Mouse (Mus musculus): ENCODE data around the gene Hdgfl2. TPM values are rescaled to one million over a fixed set of nuclear protein-coding genes. Genes with fewer than 3 reads are reported as not detected.

The Hdgfl2 gene
- total and polyA plus RNA-seq, 3 experiments = 35.3 to 93.6 (median 68.9) TPM

DNA sequence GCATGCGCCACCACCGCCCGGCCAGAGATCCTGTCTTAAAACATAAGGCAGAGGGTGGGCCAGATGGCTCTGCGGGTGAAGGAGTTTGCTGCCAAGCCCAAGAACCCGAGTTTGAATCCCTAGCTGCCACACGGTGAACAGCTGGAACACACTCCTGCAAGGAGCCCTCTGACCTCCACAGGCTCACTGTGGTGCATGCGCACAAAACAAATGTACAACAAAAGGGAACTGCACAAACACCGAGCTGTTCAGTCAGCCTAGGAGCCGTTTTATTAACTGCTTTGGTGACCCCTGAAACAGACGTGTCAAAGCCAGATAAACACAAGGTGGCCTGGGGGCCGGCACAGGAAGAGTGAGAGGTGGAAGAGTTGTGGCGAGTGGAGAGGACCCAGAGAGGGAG lies 40.0 kb downstream of the Hdgfl2 start:
- Histone ChIP-seq H3K36me3 (replicated peaks in 1 of 2; ENCODE audit: control insufficient read depth in 1 of 2, insufficient read depth in 1 of 2, low read length in 1 of 2) (peaks cover 0 to 10% of the 10 kb centered on the region in 2 experiments), H3K4me1 (ENCODE audit: control insufficient read depth in 1 of 2, insufficient read depth in 2 of 2) (0 out of 4 replicates have a peak, but pooled peaks cover 0 to 2% of the 10 kb centered on the region in 2 experiments), H3K9me3 (replicated peaks; ENCODE audit: low read length) (peaks cover 20% of the 10 kb centered on the region), H3K79me2 (replicated peaks; ENCODE audit: control insufficient read depth, extremely low read depth, insufficient read depth, poor library complexity, severe bottlenecking) (no peaks in the 10 kb centered on the region), H3K4me3 (replicated peaks in 1 of 3; ENCODE audit: low read depth in 2 of 3, low read length in 2 of 3, poor library complexity in 1 of 3) (no peak overlapping the region), H3K4me2 (ENCODE audit: insufficient read depth, low read depth, poor library complexity, severe bottlenecking) (no peak overlapping the region), H3K27ac (ENCODE audit: insufficient read depth, low read depth) (no peak overlapping the region), H3K27me3 (replicated peaks) (peaks cover 24% of the 10 kb centered on the region), H3K9ac (ENCODE audit: insufficient read depth, low read depth) (no peak overlapping the region)
- no peak for TF ChIP-seq SIN3A (IDR thresholded peaks at IDR 0.05; ENCODE audit: low read length)
- TF ChIP-seq CHD1 (IDR thresholded peaks at IDR 0.05; ENCODE audit: low read depth, low read length) = no peak
- TF ChIP-seq POLR2A (IDR thresholded peaks at IDR 0.05; ENCODE audit: low read depth, low read length) = no peak
- TF ChIP-seq EP300 (IDR thresholded peaks at IDR 0.05; ENCODE audit: low read length) = no peak
- no peak for TF ChIP-seq USF2 (conservative IDR thresholded peaks at IDR 0.05; ENCODE audit: low read depth, low read length)
- no peak for TF ChIP-seq MAX (IDR thresholded peaks at IDR 0.05; ENCODE audit: low read length)
- TF ChIP-seq ELF1 (IDR thresholded peaks at IDR 0.05; ENCODE audit: low read depth, low read length) = no peak
- TF ChIP-seq CTCF (conservative IDR thresholded peaks at IDR 0.05 in 1 of 2, IDR thresholded peaks at IDR 0.05 in 1 of 2; ENCODE audit: low read depth in 2 of 2, low read length in 2 of 2) = no peak
- TF ChIP-seq MAZ (IDR thresholded peaks at IDR 0.05; ENCODE audit: low read depth, low read length) = no peak
- no peak for TF ChIP-seq ZNF384 (IDR thresholded peaks at IDR 0.05; ENCODE audit: low read depth, low read length)
- no peak for TF ChIP-seq PAX5 (IDR thresholded peaks at IDR 0.05; ENCODE audit: low read length)
- no peak for TF ChIP-seq IRF4 (IDR thresholded peaks at IDR 0.05; ENCODE audit: low read depth, low read length)
- no peak for TF ChIP-seq USF1 (IDR thresholded peaks at IDR 0.05; ENCODE audit: low read depth, low read length)
- TF ChIP-seq BHLHE40 (IDR thresholded peaks at IDR 0.05; ENCODE audit: low read depth, low read length) = no peak
- no peak for TF ChIP-seq JUND (conservative IDR thresholded peaks at IDR 0.05; ENCODE audit: low read depth, low read length)
- DNase-seq (ENCODE audit: extremely low read depth) = no peak
- in situ Hi-C loops (cut with MboI; ENCODE audit: low pct_ligation_motif_present, low pct_unique_long_range_greater_than_20kb, low sequenced_read_pairs) = loop anchor here (5.0 kb wide), 1 partner anchor 37 kb away; no protein-coding TSS in a partner anchor
- dilution Hi-C loops (cut with MboI; ENCODE audit: extremely low pct_ligation_motif_present, extremely low pct_unique_long_range_greater_than_20kb, low sequenced_read_pairs) = no loop called here

- DNase-seq (ENCODE audit: extremely low read depth) = no peak
These were observed 40.8 kb downstream of the Hdgfl2 start for GRCm38 (mm10) chr17:56119981-56120880.

More at GRCm38 (mm10) chr17:56119981-56120880, 40.8 kb downstream of the Hdgfl2 start:
- in situ Hi-C loops (cut with MboI; ENCODE audit: low pct_ligation_motif_present, low pct_unique_long_range_greater_than_20kb, low sequenced_read_pairs) = loop anchor here (5.0 kb wide), 1 partner anchor 38 kb away; no protein-coding TSS in a partner anchor
- H3K4me2 ChIP-seq (ENCODE audit: insufficient read depth, low read depth, poor library complexity, severe bottlenecking) = no peak overlapping the region
- peaks cover 20% of the 10 kb centered on the region for H3K9me3 ChIP-seq (replicated peaks; ENCODE audit: low read length)
- H3K4me3 ChIP-seq (replicated peaks in 1 of 3; ENCODE audit: low read depth in 2 of 3, low read length in 2 of 3, poor library complexity in 1 of 3) = no peak overlapping the region
- H3K36me3 ChIP-seq (replicated peaks in 1 of 2; ENCODE audit: control insufficient read depth in 1 of 2, insufficient read depth in 1 of 2, low read length in 1 of 2) = peaks cover 0 to 12% of the 10 kb centered on the region in 2 experiments
- peaks cover 24% of the 10 kb centered on the region for H3K27me3 ChIP-seq (replicated peaks)
- dilution Hi-C loops (cut with MboI; ENCODE audit: extremely low pct_ligation_motif_present, extremely low pct_unique_long_range_greater_than_20kb, low sequenced_read_pairs) = no loop called here
- H3K4me1 ChIP-seq (ENCODE audit: control insufficient read depth in 1 of 2, insufficient read depth in 2 of 2) = 0 out of 4 replicates have a peak, but pooled peaks cover 0 to 2% of the 10 kb centered on the region in 2 experiments
- H3K9ac ChIP-seq (ENCODE audit: insufficient read depth, low read depth) = no peak overlapping the region
- H3K27ac ChIP-seq (ENCODE audit: insufficient read depth, low read depth) = no peak overlapping the region
- TF ChIP-seq ELF1 (IDR thresholded peaks at IDR 0.05; ENCODE audit: low read depth, low read length) (no peak), ZC3H11A (IDR thresholded peaks at IDR 0.05; ENCODE audit: low read depth, low read length) (no peak), SMC3 (IDR thresholded peaks at IDR 0.05; ENCODE audit: low read depth, low read length) (no peak), USF2 (conservative IDR thresholded peaks at IDR 0.05; ENCODE audit: low read depth, low read length) (no peak), SIN3A (IDR thresholded peaks at IDR 0.05; ENCODE audit: low read length) (no peak), HCFC1 (IDR thresholded peaks at IDR 0.05; ENCODE audit: low read depth, low read length) (no peak), E2F4 (IDR thresholded peaks at IDR 0.05; ENCODE audit: insufficient replicate concordance, low read depth, low read length) (no peak), ZNF384 (IDR thresholded peaks at IDR 0.05; ENCODE audit: low read depth, low read length) (no peak), ETS1 (conservative IDR thresholded peaks at IDR 0.05; ENCODE audit: low read depth, low read length) (no peak), PAX5 (IDR thresholded peaks at IDR 0.05; ENCODE audit: low read length) (no peak), IRF4 (IDR thresholded peaks at IDR 0.05; ENCODE audit: low read depth, low read length) (no peak), ZMIZ1 (IDR thresholded peaks at IDR 0.05; ENCODE audit: low read depth, low read length) (no peak), RAD21 (IDR thresholded peaks at IDR 0.05; ENCODE audit: low read depth, low read length) (no peak), MAZ (IDR thresholded peaks at IDR 0.05; ENCODE audit: low read depth, low read length) (no peak), CHD1 (IDR thresholded peaks at IDR 0.05; ENCODE audit: low read depth, low read length) (no peak)
- H3K79me2 ChIP-seq (replicated peaks; ENCODE audit: control insufficient read depth, extremely low read depth, insufficient read depth, poor library complexity, severe bottlenecking) = no peaks in the 10 kb centered on the region
